Mouse (Mus musculus): Measurements from ENCODE around the gene Abca1. TPM values are rescaled to one million over a fixed set of nuclear protein-coding genes. Genes with fewer than 3 reads are reported as not detected.

Abca1 gene
- polyA plus RNA-seq, 1 experiment from 2014 or later, result 11.0 TPM

DNA sequence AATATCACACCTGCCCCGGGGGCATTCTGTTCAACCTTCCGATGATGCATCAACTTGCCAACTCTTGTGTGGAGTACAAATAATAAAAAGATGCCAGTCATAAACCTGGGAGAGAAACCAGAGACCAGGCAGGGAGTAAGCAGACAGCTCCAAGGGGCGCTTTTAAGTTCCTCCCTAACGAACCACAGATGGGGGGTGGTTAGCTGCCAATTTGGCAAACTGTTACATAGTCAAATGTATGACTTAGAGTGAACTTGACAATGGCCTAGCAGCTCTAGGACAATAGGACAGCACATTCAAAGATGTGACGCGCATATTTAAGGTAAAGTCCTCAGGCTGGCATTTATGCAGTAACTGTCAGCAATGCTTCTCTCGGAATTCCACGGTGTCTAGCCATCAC is 18.0 kb upstream of the Abca1 start:
- no peaks in the 10 kb centered on the region for H3K27me3 ChIP-seq (ENCODE audit: insufficient read depth, low read length)
- H3K9ac ChIP-seq (replicated peaks), result no peak overlapping the region
- H3K4me1 ChIP-seq (ENCODE audit: insufficient read depth), result no peaks in the 10 kb centered on the region
- no peaks in the 10 kb centered on the region for H3K36me3 ChIP-seq (replicated peaks; ENCODE audit: insufficient read depth, low read length)
- DNase-seq (no peak), ATAC-seq (no peak)
- H3K4me3 ChIP-seq (ENCODE audit: low read depth, low read length), result no peak overlapping the region
- H3K27ac ChIP-seq (ENCODE audit: low read depth), result no peak overlapping the region
- TF ChIP-seq CTCF (IDR thresholded peaks at IDR 0.05; ENCODE audit: low read depth) (no peak), EP300 (IDR thresholded peaks at IDR 0.05; ENCODE audit: low read depth) (no peak)
- no peak overlapping the region for H3K4me2 ChIP-seq (ENCODE audit: low read depth, low read length)
- H3K9me3 ChIP-seq (ENCODE audit: low read length), result no peaks in the 10 kb centered on the region
- WGBS (ENCODE audit: insufficient replicate concordance), result 83% methylated on average over 8 of the region's 8 CpGs

GRCm38 (mm10) chr4:53174906-53175305 is 15.2 kb upstream of the Abca1 start:
- 74% methylated on average over 7 of the region's 7 CpGs for WGBS (ENCODE audit: insufficient replicate concordance)
- Histone ChIP-seq H3K4me1 (ENCODE audit: insufficient read depth) (no peaks in the 10 kb centered on the region), H3K9ac (replicated peaks) (no peak overlapping the region), H3K27me3 (ENCODE audit: insufficient read depth, low read length) (no peaks in the 10 kb centered on the region), H3K9me3 (ENCODE audit: low read length) (no peaks in the 10 kb centered on the region), H3K36me3 (replicated peaks; ENCODE audit: insufficient read depth, low read length) (no peaks in the 10 kb centered on the region), H3K4me2 (ENCODE audit: low read depth, low read length) (no peak overlapping the region), H3K4me3 (ENCODE audit: low read depth, low read length) (no peak overlapping the region), H3K27ac (ENCODE audit: low read depth) (no peak overlapping the region)
- DNase-seq, result no peak
- ATAC-seq, result no peak
- TF ChIP-seq EP300 (IDR thresholded peaks at IDR 0.05; ENCODE audit: low read depth), result no peak
- no peak for TF ChIP-seq CTCF (IDR thresholded peaks at IDR 0.05; ENCODE audit: low read depth)

GRCm38 (mm10) chr4:53170403-53170802 is 10.7 kb upstream of the Abca1 start:
- no peaks in the 10 kb centered on the region for H3K9me3 ChIP-seq (ENCODE audit: low read length)
- 63% methylated on average over 2 of the region's 2 CpGs for WGBS (ENCODE audit: insufficient replicate concordance)
- no peak for TF ChIP-seq EP300 (IDR thresholded peaks at IDR 0.05; ENCODE audit: low read depth)
- no peak for TF ChIP-seq CTCF (IDR thresholded peaks at IDR 0.05; ENCODE audit: low read depth)
- H3K4me3 ChIP-seq (ENCODE audit: low read depth, low read length), result no peak overlapping the region
- no peak for DNase-seq
- no peak overlapping the region for H3K4me2 ChIP-seq (ENCODE audit: low read depth, low read length)
- H3K27ac ChIP-seq (ENCODE audit: low read depth), result no peak overlapping the region
- no peak overlapping the region for H3K9ac ChIP-seq (replicated peaks)
- H3K4me1 ChIP-seq (ENCODE audit: insufficient read depth), result no peaks in the 10 kb centered on the region
- no peaks in the 10 kb centered on the region for H3K27me3 ChIP-seq (ENCODE audit: insufficient read depth, low read length)
- no peaks in the 10 kb centered on the region for H3K36me3 ChIP-seq (replicated peaks; ENCODE audit: insufficient read depth, low read length)
- no peak for ATAC-seq

DNA sequence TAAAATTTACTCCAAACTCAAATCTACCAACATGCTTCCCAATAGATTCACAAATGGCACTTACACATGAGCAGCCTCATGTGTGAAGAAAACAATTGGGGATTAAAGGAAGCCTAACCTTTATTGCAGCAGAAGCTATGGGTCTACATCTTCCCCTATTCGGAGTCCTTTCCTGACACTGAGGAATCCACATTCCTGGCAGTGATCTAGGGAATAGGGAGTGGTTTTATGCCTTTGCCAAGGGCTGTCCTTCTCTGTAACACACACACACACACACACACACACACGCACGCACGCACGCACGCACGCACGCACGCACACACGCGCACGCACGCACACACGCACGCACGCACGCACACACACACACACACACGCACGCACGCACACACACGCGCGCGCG is 5.5 kb upstream of the Abca1 start:
- ATAC-seq (no peak), DNase-seq (no peak)
- TF ChIP-seq CTCF (IDR thresholded peaks at IDR 0.05; ENCODE audit: low read depth) (no peak), EP300 (IDR thresholded peaks at IDR 0.05; ENCODE audit: low read depth) (no peak)
- 89% methylated on average over 14 of the region's 25 CpGs for WGBS (ENCODE audit: insufficient replicate concordance)
- Histone ChIP-seq H3K27me3 (ENCODE audit: insufficient read depth, low read length) (no peaks in the 10 kb centered on the region), H3K4me3 (ENCODE audit: low read depth, low read length) (no peak overlapping the region), H3K4me2 (ENCODE audit: low read depth, low read length) (no peak overlapping the region), H3K4me1 (ENCODE audit: insufficient read depth) (peaks cover under 1% of the 10 kb centered on the region), H3K27ac (ENCODE audit: low read depth) (no peak overlapping the region), H3K36me3 (replicated peaks; ENCODE audit: insufficient read depth, low read length) (no peaks in the 10 kb centered on the region), H3K9ac (replicated peaks) (no peak overlapping the region), H3K9me3 (ENCODE audit: low read length) (no peaks in the 10 kb centered on the region)

- Histone ChIP-seq H3K4me3 (ENCODE audit: low read depth, low read length) (peak overlapping the region; percentile 78), H3K27me3 (ENCODE audit: insufficient read depth, low read length) (no peaks in the 10 kb centered on the region), H3K9ac (replicated peaks) (peak overlapping the region; percentile 85), H3K36me3 (replicated peaks; ENCODE audit: insufficient read depth, low read length) (no peaks in the 10 kb centered on the region), H3K4me2 (ENCODE audit: low read depth, low read length) (peak overlapping the region; percentile 88), H3K4me1 (ENCODE audit: insufficient read depth) (peaks cover 19% of the 10 kb centered on the region), H3K9me3 (ENCODE audit: low read length) (no peaks in the 10 kb centered on the region), H3K27ac (ENCODE audit: low read depth) (peak overlapping the region; percentile 93)
- DNase-seq (peak; percentile 41), ATAC-seq (peak; percentile 10)
- WGBS (ENCODE audit: insufficient replicate concordance), result under 1% methylated on average over 20 of the region's 20 CpGs
- TF ChIP-seq CTCF (IDR thresholded peaks at IDR 0.05; ENCODE audit: low read depth) (no peak), EP300 (IDR thresholded peaks at IDR 0.05; ENCODE audit: low read depth) (no peak)
Measured at GRCm38 (mm10) chr4:53159176-53159575, 519 bp downstream of the Abca1 start.

GRCm38 (mm10) chr4:53158634-53159033 is 1.1 kb downstream of the Abca1 start:
- peak overlapping the region; percentile 88 for H3K4me2 ChIP-seq (ENCODE audit: low read depth, low read length)
- peaks cover 21% of the 10 kb centered on the region for H3K4me1 ChIP-seq (ENCODE audit: insufficient read depth)
- H3K9ac ChIP-seq (replicated peaks), result peak overlapping the region; percentile 85
- no peak for TF ChIP-seq EP300 (IDR thresholded peaks at IDR 0.05; ENCODE audit: low read depth)
- peak; percentile 95 for TF ChIP-seq CTCF (IDR thresholded peaks at IDR 0.05; ENCODE audit: low read depth)
- no peaks in the 10 kb centered on the region for H3K36me3 ChIP-seq (replicated peaks; ENCODE audit: insufficient read depth, low read length)
- H3K9me3 ChIP-seq (ENCODE audit: low read length), result no peaks in the 10 kb centered on the region
- ATAC-seq (peak; percentile 81), DNase-seq (peak; percentile 91)
- under 1% methylated on average over 18 of the region's 18 CpGs for WGBS (ENCODE audit: insufficient replicate concordance)
- H3K27me3 ChIP-seq (ENCODE audit: insufficient read depth, low read length), result no peaks in the 10 kb centered on the region
- peak overlapping the region; percentile 78 for H3K4me3 ChIP-seq (ENCODE audit: low read depth, low read length)
- peak overlapping the region; percentile 93 for H3K27ac ChIP-seq (ENCODE audit: low read depth)

GRCm38 (mm10) chr4:53155471-53155870 is 4.2 kb downstream of the Abca1 start:
- WGBS (ENCODE audit: insufficient replicate concordance), result 57% methylated on average over 11 of the region's 11 CpGs
- no peak overlapping the region for H3K4me3 ChIP-seq (ENCODE audit: low read depth, low read length)
- H3K27ac ChIP-seq (ENCODE audit: low read depth), result peak overlapping the region; percentile 56
- no peak overlapping the region for H3K4me2 ChIP-seq (ENCODE audit: low read depth, low read length)
- H3K9ac ChIP-seq (replicated peaks), result no peak overlapping the region
- TF ChIP-seq CTCF (IDR thresholded peaks at IDR 0.05; ENCODE audit: low read depth) (no peak), EP300 (IDR thresholded peaks at IDR 0.05; ENCODE audit: low read depth) (peak; percentile 54)
- DNase-seq (peak; percentile 22), ATAC-seq (peak; percentile 30)
- no peaks in the 10 kb centered on the region for H3K27me3 ChIP-seq (ENCODE audit: insufficient read depth, low read length)
- peaks cover 45% of the 10 kb centered on the region for H3K4me1 ChIP-seq (ENCODE audit: insufficient read depth)
- H3K36me3 ChIP-seq (replicated peaks; ENCODE audit: insufficient read depth, low read length), result peaks cover 5% of the 10 kb centered on the region; the same call in 1 of the 2 replicates
- no peaks in the 10 kb centered on the region for H3K9me3 ChIP-seq (ENCODE audit: low read length)
